Mouse (Mus musculus): Measurements from ENCODE around the gene Acot7. TPM values are rescaled to one million over a fixed set of nuclear protein-coding genes. Genes with fewer than 3 reads are reported as not detected.

The Acot7 gene
- total RNA-seq, 2 experiments from 2014 or later, result 13.5 to 17.6 TPM

Other genes with a start within 250 kb of the Acot7 start
- gene Dnajc11, start 244.4 kb upstream of the Acot7 start, total RNA-seq (2021), result 10 to 100 TPM; 60.8 to 81.1 TPM
- 10 to 100 TPM; 45.3 to 48.9 TPM for gene Thap3, start 189.1 kb upstream of the Acot7 start, total RNA-seq (2021)
- gene Phf13, start 181.9 kb upstream of the Acot7 start, total RNA-seq (2021), result 10 to 100 TPM; 13.9 to 16.1 TPM
- 10 to 100 TPM; 37.2 to 38.9 TPM for gene Klhl21, start 169.3 kb upstream of the Acot7 start, total RNA-seq (2021)
- gene Zbtb48, start 150.5 kb upstream of the Acot7 start, total RNA-seq (2021), result 1 to 10 TPM; 5.5 to 5.7 TPM
- gene Tas1r1, start 139.6 kb upstream of the Acot7 start, total RNA-seq (2021), result 1 to 10 TPM; 3.0 to 3.5 TPM
- gene Nol9, start 138.8 kb upstream of the Acot7 start, total RNA-seq (2021), result 10 to 100 TPM; 13.2 to 15.1 TPM
- 10 to 100 TPM; 22.2 to 31.9 TPM for gene Plekhg5, start 105.6 kb upstream of the Acot7 start, total RNA-seq (2021)
- gene Tnfrsf25, start 62.2 kb upstream of the Acot7 start, total RNA-seq (2021), result 1 to 10 TPM; 1.9 to 2.0 TPM
- 1 to 10 TPM; 1.5 TPM for gene Espn, start 25.8 kb upstream of the Acot7 start, total RNA-seq (2021)
- not detected for gene Hes2, start 19.3 kb upstream of the Acot7 start, total RNA-seq (2021)
- 10 to 100 TPM; 47.5 to 49.4 TPM for gene Gpr153, start 96.1 kb downstream of the Acot7 start, total RNA-seq (2021)
- not detected for gene Hes3, start 113.5 kb downstream of the Acot7 start, total RNA-seq (2021)
- gene Icmt, start 119.1 kb downstream of the Acot7 start, total RNA-seq (2021), result 10 to 100 TPM; 21.3 to 26.0 TPM
- under 1 TPM in 1 of 2 experiments, not detected in 1; 0.32 TPM for gene Rnf207, start 140.9 kb downstream of the Acot7 start, total RNA-seq (2021)
- 100 to 1,000 TPM; 405 to 428 TPM for gene Rpl22, start 147.6 kb downstream of the Acot7 start, total RNA-seq (2021)
- gene Chd5, start 160.5 kb downstream of the Acot7 start, total RNA-seq (2021), result under 1 TPM; 0.18 to 0.27 TPM